Mouse (Mus musculus) forebrain, embryonic 14.5 days (tissue): ENCODE measurements around the gene Megf11. TPM values are rescaled to one million over a fixed set of nuclear protein-coding genes. Genes with fewer than 3 reads are reported as not detected.
A peak's percentile ranks its signal among the peaks of the same experiment; 100 is the strongest.
"Not testable (repeated sequence)": the region's sequence is repeated elsewhere in the genome, so short reads cannot be mapped to it uniquely, and the experiment has no call there.

Source experiments
- ATAC-seq: fragments of 200-750 bp; cut with Nextera tagmentation; 2 replicates; pipeline ENCODE4 v1.8.0; 2017; ENCODE audit warnings: mild to moderate bottlenecking, moderate library complexity
- DNase-seq: peaks from one replicate; pipeline ENCODE4 v3.0.0-alpha.2; 2015; ENCODE audit warnings: low spot score
- H3K27ac ChIP-seq: fragments of 300-500 bp; sonication (generic); 2 replicates; pipeline ENCODE4 v1.5.1; 2014; ENCODE audit warnings: low read depth, mild to moderate bottlenecking, control low read depth, low read length, moderate library complexity
- H3K27me3 ChIP-seq: fragments of 300-500 bp; sonication (generic); replicated peaks from 2 replicates; pipeline ENCODE4 v1.6.1; 2014; ENCODE audit warnings: low read length, control low read depth, mixed read lengths; ENCODE audit not compliant: control insufficient read depth, insufficient read depth
- H3K36me3 ChIP-seq: fragments of 300-500 bp; sonication (generic); 2 replicates; pipeline ENCODE4 v1.6.1; 2014; ENCODE audit warnings: low read length, control low read depth; ENCODE audit not compliant: control insufficient read depth, insufficient read depth
- H3K4me1 ChIP-seq: fragments of 300-500 bp; sonication (generic); 2 replicates; pipeline ENCODE4 v1.6.1; 2014; ENCODE audit warnings: antibody characterized with exemption, low read length, control low read depth; ENCODE audit not compliant: control insufficient read depth, insufficient read depth
- H3K4me2 ChIP-seq: fragments of 300-500 bp; sonication (generic); 2 replicates; pipeline ENCODE4 v1.6.1; 2014; ENCODE audit warnings: mild to moderate bottlenecking, control low read depth, low read length
- H3K4me3 ChIP-seq: fragments of 300-500 bp; sonication (generic); 2 replicates; pipeline ENCODE4 v1.5.1; 2014; ENCODE audit warnings: low read depth, low read length, control low read depth
- H3K9ac ChIP-seq: fragments of 300-500 bp; sonication (generic); 2 replicates; pipeline ENCODE4 v1.6.1; 2014; ENCODE audit warnings: mild to moderate bottlenecking, low read length, control low read depth, moderate library complexity
- H3K9me3 ChIP-seq: fragments of 300-500 bp; sonication (generic); replicated peaks from 2 replicates; pipeline ENCODE4 v1.6.1; 2016; ENCODE audit warnings: low read length, control low read depth, mixed read lengths; ENCODE audit not compliant: control insufficient read depth
- WGBS: fragments of 180-500 bp; shearing (Covaris S2); extraction: QIAGEN DNeasy Blood & Tissue Kit; methylation state at CpG from one replicate; pipeline ENCODE4 v1.1.7; 2014; 5-methylcytosine and 5-hydroxymethylcytosine counted together
- polyA plus RNA-seq: library from polyadenylated mRNA; unstranded; fragments of >200 nt; fragmentation: Nextera tagmentation; extraction: Ambion mirVana; gene quantifications from 2 replicates; pipeline ENCODE4 v1.2.1, GENCODE M21; 2014

Gene Megf11
- polyA plus RNA-seq, 1 experiment from 2014 or later: 7.0 TPM

DNA sequence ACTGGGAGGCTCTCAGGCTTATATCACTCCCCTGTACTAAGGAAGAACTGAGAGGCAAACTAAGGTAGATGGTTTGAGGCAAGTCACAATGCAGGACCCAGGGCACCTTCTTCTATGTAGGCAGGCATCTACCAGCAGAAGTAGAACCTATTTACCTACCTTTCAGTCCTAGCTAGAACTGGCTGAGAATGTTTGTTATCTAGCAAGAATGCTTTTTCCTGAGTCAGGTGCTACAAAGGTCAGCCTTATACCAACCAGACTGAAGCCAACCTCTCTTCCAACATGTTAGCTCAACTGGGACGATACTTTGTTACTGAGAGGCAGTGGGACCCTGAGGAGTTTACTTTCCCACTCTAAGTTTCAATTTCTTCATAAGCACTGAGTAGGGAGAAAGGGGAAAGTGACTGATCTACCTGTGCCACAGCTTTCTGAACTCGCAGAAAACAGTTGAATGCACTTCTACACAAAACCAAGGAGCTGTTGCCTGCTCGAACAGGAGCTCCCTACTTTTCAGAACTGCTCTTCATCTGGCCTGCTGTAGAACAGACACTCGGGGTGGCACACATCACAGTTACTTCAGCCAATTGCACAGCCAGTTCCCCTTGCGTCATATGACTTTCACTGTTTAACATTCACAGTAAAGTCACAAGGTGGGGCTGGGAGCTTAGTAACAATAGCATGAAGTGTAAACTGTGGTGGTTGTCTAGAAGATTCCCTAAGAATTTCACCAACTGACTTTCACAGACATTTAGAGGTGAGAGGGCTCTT, 318.8 kb downstream of the Megf11 start:
- H3K4me1 ChIP-seq: no peaks in the 10 kb centered on the region
- WGBS: 87% methylated on average over 5 of the region's 5 CpGs
- no peak overlapping the region for H3K9ac ChIP-seq
- no peaks in the 10 kb centered on the region for H3K27me3 ChIP-seq
- no peak for ATAC-seq
- H3K36me3 ChIP-seq: peaks cover 39% of the 10 kb centered on the region
- no peak overlapping the region for H3K4me2 ChIP-seq
- no peak for DNase-seq
- H3K27ac ChIP-seq: no peak overlapping the region
- H3K9me3 ChIP-seq: no peaks in the 10 kb centered on the region
- no peak overlapping the region for H3K4me3 ChIP-seq

DNA sequence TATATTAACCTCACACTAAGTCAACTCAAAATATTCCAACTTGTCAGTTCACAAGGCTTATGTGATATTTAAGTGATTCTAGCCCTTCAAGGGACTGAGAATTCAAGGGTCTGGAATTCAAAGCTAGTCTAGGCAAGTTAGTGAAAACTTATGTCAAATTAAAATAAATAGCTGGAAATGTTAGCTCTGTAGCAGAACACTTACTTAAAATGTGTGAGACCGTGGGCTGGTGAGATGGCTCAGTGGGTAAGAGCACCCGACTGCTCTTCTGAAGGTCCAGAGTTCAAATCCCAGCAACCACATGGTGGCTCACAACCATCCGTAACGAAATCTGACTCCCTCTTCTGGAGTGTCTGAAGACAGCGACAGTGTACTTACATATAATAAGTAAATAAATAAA, 324.9 kb downstream of the Megf11 start:
- H3K9me3 ChIP-seq, H3K4me2 ChIP-seq, H3K9ac ChIP-seq, ATAC-seq, H3K27me3 ChIP-seq, H3K4me3 ChIP-seq, H3K27ac ChIP-seq, H3K4me1 ChIP-seq, DNase-seq: not testable (repeated sequence)
- 92% methylated on average over 3 of the region's 5 CpGs for WGBS
- H3K36me3 ChIP-seq: peaks cover 25% of the 10 kb centered on the region

GRCm38 (mm10) chr9:64719526-64720163, 334.2 kb downstream of the Megf11 start:
- Histone ChIP-seq H3K27ac (no peak overlapping the region), H3K4me3 (no peak overlapping the region), H3K27me3 (no peaks in the 10 kb centered on the region), H3K36me3 (peaks cover 21% of the 10 kb centered on the region), H3K4me2 (no peak overlapping the region), H3K9ac (no peak overlapping the region), H3K4me1 (no peaks in the 10 kb centered on the region), H3K9me3 (no peaks in the 10 kb centered on the region)
- no peak for DNase-seq
- no peak for ATAC-seq
- WGBS: 85% methylated on average over 5 of the region's 5 CpGs

GRCm38 (mm10) chr9:64726454-64726853, 341.0 kb downstream of the Megf11 start:
- Histone ChIP-seq H3K4me3 (no peak overlapping the region), H3K4me2 (no peak overlapping the region), H3K27me3 (no peaks in the 10 kb centered on the region), H3K36me3 (peaks cover 35% of the 10 kb centered on the region), H3K27ac (no peak overlapping the region), H3K9ac (no peak overlapping the region), H3K9me3 (no peaks in the 10 kb centered on the region), H3K4me1 (no peaks in the 10 kb centered on the region)
- WGBS: 94% methylated on average over 5 of the region's 5 CpGs
- DNase-seq (no peak), ATAC-seq (no peak)

GRCm38 (mm10) chr9:64731029-64731560, 345.7 kb downstream of the Megf11 start:
- no peak for ATAC-seq
- no peak for DNase-seq
- H3K4me1 ChIP-seq: peaks cover 4% of the 10 kb centered on the region; the same call in 1 of the 2 replicates
- H3K27ac ChIP-seq: no peak overlapping the region
- no peak overlapping the region for H3K4me3 ChIP-seq
- no peak overlapping the region for H3K4me2 ChIP-seq
- H3K27me3 ChIP-seq: no peaks in the 10 kb centered on the region
- no peak overlapping the region for H3K9ac ChIP-seq
- H3K36me3 ChIP-seq: peaks cover 16% of the 10 kb centered on the region
- 91% methylated on average over 3 of the region's 3 CpGs for WGBS
- no peaks in the 10 kb centered on the region for H3K9me3 ChIP-seq

GRCm38 (mm10) chr9:64734166-64734565, 348.7 kb downstream of the Megf11 start:
- Histone ChIP-seq H3K27me3 (no peaks in the 10 kb centered on the region), H3K36me3 (no peaks in the 10 kb centered on the region), H3K9me3 (no peaks in the 10 kb centered on the region), H3K9ac (no peak overlapping the region), H3K27ac (no peak overlapping the region), H3K4me1 (peaks cover 4% of the 10 kb centered on the region; the same call in 1 of the 2 replicates), H3K4me2 (no peak overlapping the region), H3K4me3 (no peak overlapping the region)
- DNase-seq (no peak), ATAC-seq (no peak)
- WGBS: 86% methylated on average over 6 of the region's 6 CpGs

DNA sequence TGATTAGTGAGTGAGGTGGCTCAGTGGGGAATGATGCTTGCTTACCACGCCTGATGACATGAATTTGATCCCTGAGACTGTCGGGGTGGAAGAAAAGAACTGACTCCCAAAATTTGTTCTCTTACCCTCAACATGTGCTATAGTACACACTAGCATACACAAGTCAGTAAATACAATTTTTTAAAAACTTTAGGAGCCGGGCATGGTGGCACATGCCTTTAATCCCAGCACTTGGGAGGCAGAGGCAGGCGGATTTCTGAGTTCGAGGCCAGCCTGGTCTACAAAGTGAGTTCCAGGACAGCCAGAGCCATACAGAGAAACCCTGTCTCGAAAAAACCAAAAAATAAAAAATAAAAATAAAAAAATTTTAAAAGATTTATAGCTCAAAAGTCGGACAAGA, 349.6 kb downstream of the Megf11 start:
- H3K9ac ChIP-seq, H3K4me2 ChIP-seq, H3K9me3 ChIP-seq, H3K36me3 ChIP-seq, ATAC-seq, DNase-seq, H3K27ac ChIP-seq, H3K27me3 ChIP-seq, H3K4me1 ChIP-seq, H3K4me3 ChIP-seq: not testable (repeated sequence)
- WGBS: 88% methylated on average over 7 of the region's 7 CpGs

DNA sequence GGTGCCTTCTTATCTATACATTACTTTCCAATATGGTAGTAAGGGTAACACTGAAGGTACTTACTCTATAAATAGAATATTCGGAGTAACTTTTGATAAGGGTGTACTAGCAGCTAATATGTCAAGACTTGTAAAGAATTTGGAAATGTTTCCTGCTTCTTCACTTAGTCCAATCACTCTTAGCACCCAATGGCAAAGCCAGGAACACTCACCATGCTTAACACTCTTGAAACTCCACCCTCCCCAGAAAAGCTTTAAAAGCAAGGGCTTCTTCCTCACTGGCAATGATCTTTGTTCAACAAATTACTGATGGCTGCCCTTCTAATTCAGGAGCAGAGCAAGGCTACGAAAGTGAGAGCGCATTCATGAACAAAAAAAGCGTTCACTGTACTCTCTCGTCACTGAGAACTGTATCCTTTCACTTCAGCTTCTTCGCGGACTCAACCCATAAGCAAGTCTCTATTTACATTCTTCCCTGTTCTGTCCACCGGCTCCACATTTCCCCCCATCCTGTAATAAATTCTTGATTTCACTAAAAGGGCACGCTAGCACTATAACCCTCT, 350.7 kb downstream of the Megf11 start:
- ATAC-seq: no peak
- H3K27ac ChIP-seq: peak overlapping the region; percentile 94; the same call in 1 of the 2 replicates
- peak overlapping the region; percentile 88 for H3K9ac ChIP-seq
- WGBS: 13% methylated on average over 9 of the region's 9 CpGs
- no peaks in the 10 kb centered on the region for H3K36me3 ChIP-seq
- H3K4me3 ChIP-seq: peak overlapping the region; percentile 97
- no peaks in the 10 kb centered on the region for H3K9me3 ChIP-seq
- H3K27me3 ChIP-seq: no peaks in the 10 kb centered on the region
- H3K4me1 ChIP-seq: peaks cover 4% of the 10 kb centered on the region; the same call in 1 of the 2 replicates
- H3K4me2 ChIP-seq: peak overlapping the region; percentile 54
- DNase-seq: peak; percentile 3
